Mouse (Mus musculus): ENCODE results near the gene Islr. TPM values are rescaled to one million over a fixed set of nuclear protein-coding genes. Genes with fewer than 3 reads are reported as not detected.
A peak's percentile ranks its signal among the peaks of the same experiment; 100 is the strongest.

Gene Islr
- polyA plus RNA-seq, 1 experiment from 2014 or later = 60.4 TPM

DNA sequence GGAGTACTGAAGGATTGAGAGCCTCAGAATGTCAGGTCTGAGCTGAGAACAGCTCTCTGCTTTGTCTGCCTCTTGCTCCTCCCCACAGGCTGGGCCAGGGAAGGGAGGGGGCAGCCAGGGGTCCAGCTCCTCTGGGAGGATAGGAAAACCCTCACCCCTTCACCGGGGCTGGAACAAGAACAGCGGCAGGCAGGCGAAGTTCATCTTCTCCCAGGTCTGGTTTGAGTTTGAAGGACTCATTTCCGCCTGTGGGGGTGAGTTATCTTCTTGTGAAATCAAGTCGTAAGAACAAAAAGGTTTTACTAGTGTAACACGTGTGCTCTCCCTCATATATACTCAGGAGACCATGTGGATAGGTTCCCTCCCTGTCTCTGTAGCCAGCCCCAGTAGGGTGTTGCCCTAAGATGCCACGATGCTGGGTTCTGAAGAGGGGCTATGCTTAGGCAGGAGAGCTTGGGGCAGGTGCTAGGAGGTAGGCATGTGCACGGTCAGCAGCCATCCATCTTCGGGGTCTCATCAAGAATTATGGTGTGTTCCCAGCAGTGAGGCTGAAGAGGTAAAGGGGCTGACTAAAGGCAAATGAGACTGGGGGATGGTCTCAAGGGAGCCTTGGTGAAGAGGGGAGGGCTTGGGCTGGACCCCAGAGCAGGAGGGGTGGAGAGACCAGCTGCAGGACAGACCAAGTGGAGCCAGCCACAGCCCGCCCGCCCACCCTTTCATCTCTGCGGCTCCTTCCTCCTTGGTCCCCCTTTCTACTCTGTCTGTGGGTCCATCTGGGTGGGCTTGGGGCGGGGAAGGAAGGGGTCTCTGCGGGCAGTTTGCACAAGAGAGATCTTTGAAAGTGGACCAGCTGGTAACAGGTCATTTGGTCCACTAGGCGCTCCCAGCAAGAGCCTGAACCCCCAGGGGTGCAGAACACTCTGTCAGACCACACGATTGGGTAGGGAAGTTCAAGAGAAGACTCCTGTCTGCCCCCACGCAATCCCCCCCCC is 69.9 kb downstream of the Islr start:
- WGBS = 9% methylated on average over 14 of the region's 17 CpGs
- H3K4me2 ChIP-seq (ENCODE audit: low read length) = 0 out of 2 replicates have a peak overlapping the region, but pooled peaks have one; percentile 1
- ATAC-seq (replicated peaks; ENCODE audit: low FRiP score, low read depth) (peak; percentile 41; the same call in 1 of the 2 replicates), DNase-seq (ENCODE audit: low spot score) (no peak)
- no peak overlapping the region for H3K4me3 ChIP-seq (replicated peaks; ENCODE audit: low read depth, low read length)
- H3K9me3 ChIP-seq (replicated peaks; ENCODE audit: low read length) = no peaks in the 10 kb centered on the region
- peaks cover 30% of the 10 kb centered on the region for H3K4me1 ChIP-seq (replicated peaks; ENCODE audit: insufficient read depth, low read length)
- no peak for TF ChIP-seq CTCF (IDR thresholded peaks at IDR 0.05; ENCODE audit: low read depth)
- no peaks in the 10 kb centered on the region for H3K27me3 ChIP-seq (ENCODE audit: insufficient read depth, low read length)
- no peaks in the 10 kb centered on the region for H3K36me3 ChIP-seq (ENCODE audit: insufficient read depth, low read length)
- 0 out of 2 replicates have a peak overlapping the region, but pooled peaks have one; percentile 33 for H3K27ac ChIP-seq
- no peak overlapping the region for H3K9ac ChIP-seq (ENCODE audit: low read depth, low read length)

DNA sequence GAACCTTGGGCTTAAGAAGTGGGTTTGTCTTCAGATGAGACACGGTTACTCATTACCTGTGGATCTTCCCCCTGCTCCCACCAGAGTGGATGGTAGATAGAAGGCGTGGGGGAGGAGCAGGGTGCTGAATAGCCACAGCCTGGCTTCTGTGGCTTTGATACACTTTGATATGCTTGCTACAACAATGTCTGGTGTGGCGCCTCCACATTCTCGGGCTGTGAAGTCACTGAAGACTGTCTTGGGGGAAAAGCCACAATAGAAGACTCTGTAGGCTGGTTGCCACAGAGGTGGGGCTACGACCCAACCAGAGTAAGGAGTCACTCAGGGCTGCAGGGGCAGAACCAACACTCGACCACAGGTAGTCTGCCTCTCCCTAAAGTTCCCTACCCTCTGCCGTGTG is 72.4 kb downstream of the Islr start:
- Histone ChIP-seq H3K9ac (ENCODE audit: low read depth, low read length) (no peak overlapping the region), H3K4me2 (ENCODE audit: low read length) (no peak overlapping the region), H3K36me3 (ENCODE audit: insufficient read depth, low read length) (no peaks in the 10 kb centered on the region), H3K27ac (no peak overlapping the region), H3K4me1 (replicated peaks; ENCODE audit: insufficient read depth, low read length) (peaks cover 33% of the 10 kb centered on the region), H3K4me3 (replicated peaks; ENCODE audit: low read depth, low read length) (no peak overlapping the region), H3K9me3 (replicated peaks; ENCODE audit: low read length) (no peaks in the 10 kb centered on the region), H3K27me3 (ENCODE audit: insufficient read depth, low read length) (no peaks in the 10 kb centered on the region)
- ATAC-seq (replicated peaks; ENCODE audit: low FRiP score, low read depth) (no peak), DNase-seq (ENCODE audit: low spot score) (no peak)
- 64% methylated on average over 7 of the region's 7 CpGs for WGBS
- no peak for TF ChIP-seq CTCF (IDR thresholded peaks at IDR 0.05; ENCODE audit: low read depth)

DNA sequence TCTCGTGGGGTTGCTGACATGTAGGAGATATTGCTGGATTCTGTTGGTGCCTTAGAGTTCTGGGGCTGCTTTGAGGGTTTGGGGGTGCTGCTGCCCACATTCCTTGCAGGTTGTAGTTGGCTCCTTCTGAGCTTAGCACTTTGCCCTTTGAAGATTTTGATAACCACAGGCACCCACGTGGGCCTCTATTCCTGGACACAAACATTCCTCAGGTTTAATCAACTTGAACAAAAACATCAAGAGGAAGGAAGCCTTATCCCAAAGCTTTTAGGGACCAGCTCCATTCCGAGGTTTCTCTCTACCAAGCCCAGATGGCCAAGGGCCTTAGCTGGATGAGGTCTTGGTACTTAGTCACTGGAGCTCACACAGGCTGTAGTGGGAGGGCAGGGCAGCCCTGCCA is 73.2 kb downstream of the Islr start:
- Histone ChIP-seq H3K9me3 (replicated peaks; ENCODE audit: low read length) (no peaks in the 10 kb centered on the region), H3K4me1 (replicated peaks; ENCODE audit: insufficient read depth, low read length) (peaks cover 33% of the 10 kb centered on the region), H3K27ac (no peak overlapping the region), H3K27me3 (ENCODE audit: insufficient read depth, low read length) (no peaks in the 10 kb centered on the region), H3K4me2 (ENCODE audit: low read length) (no peak overlapping the region), H3K4me3 (replicated peaks; ENCODE audit: low read depth, low read length) (no peak overlapping the region), H3K9ac (ENCODE audit: low read depth, low read length) (no peak overlapping the region), H3K36me3 (ENCODE audit: insufficient read depth, low read length) (no peaks in the 10 kb centered on the region)
- no peak for TF ChIP-seq CTCF (IDR thresholded peaks at IDR 0.05; ENCODE audit: low read depth)
- DNase-seq (ENCODE audit: low spot score) = no peak
- no peak for ATAC-seq (replicated peaks; ENCODE audit: low FRiP score, low read depth)
- 21% methylated on average over 3 of the region's 3 CpGs for WGBS

DNA sequence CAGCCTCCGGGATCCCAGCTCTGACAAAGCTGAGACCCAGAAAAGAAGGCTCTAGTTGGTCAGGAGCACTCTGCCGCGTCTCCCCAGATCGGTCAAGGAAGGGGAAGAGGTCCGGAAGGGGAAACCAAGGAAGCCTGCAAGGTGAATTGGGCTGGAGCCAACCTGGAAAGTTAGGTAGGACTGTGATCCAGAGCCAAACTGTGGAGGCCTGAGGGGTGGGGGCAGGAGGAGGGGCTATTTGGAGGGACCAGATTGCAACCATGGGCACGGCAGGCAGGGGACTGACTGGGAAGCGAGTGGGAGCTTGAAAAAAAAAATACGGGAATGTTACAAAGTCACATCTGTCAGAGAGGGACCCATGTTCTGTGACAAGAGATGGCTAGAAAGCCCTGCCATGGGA is 74.6 kb downstream of the Islr start:
- no peak overlapping the region for H3K9ac ChIP-seq (ENCODE audit: low read depth, low read length)
- DNase-seq (ENCODE audit: low spot score) (no peak), ATAC-seq (replicated peaks; ENCODE audit: low FRiP score, low read depth) (no peak)
- WGBS = 20% methylated on average over 8 of the region's 8 CpGs
- no peak for TF ChIP-seq CTCF (IDR thresholded peaks at IDR 0.05; ENCODE audit: low read depth)
- H3K4me2 ChIP-seq (ENCODE audit: low read length) = peak overlapping the region; percentile 29; the same call in 1 of the 2 replicates
- peaks cover 25% of the 10 kb centered on the region for H3K4me1 ChIP-seq (replicated peaks; ENCODE audit: insufficient read depth, low read length)
- H3K9me3 ChIP-seq (replicated peaks; ENCODE audit: low read length) = no peaks in the 10 kb centered on the region
- H3K27ac ChIP-seq = peak overlapping the region; percentile 32; the same call in 1 of the 2 replicates
- no peaks in the 10 kb centered on the region for H3K27me3 ChIP-seq (ENCODE audit: insufficient read depth, low read length)
- H3K36me3 ChIP-seq (ENCODE audit: insufficient read depth, low read length) = no peaks in the 10 kb centered on the region
- no peak overlapping the region for H3K4me3 ChIP-seq (replicated peaks; ENCODE audit: low read depth, low read length)

DNA sequence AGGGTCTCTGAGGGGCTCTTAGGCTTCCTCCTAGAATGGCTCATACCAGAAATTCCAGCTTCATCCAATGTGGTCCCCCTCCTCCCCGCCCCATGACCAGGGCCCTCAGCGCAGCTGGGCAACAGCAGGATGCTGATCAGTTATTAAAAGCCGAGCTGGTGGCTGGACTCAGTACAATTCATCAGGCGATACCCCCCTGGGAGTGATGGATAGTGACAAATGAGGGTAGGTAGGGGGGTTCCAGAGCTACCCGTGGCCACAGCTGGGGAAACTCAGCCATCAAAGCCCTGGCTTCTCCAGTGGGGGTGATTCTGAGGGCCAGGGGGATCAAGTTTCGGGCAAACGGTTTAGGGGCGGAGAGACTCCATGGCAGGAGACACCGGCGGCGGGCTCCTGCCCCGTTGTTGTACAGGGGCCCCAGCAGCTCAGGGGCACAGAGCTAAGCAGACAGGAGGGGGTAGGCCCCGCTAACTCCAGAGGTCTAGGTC is 75.1 kb downstream of the Islr start:
- Histone ChIP-seq H3K27me3 (ENCODE audit: insufficient read depth, low read length) (no peaks in the 10 kb centered on the region), H3K27ac (peak overlapping the region; percentile 32; the same call in 1 of the 2 replicates), H3K36me3 (ENCODE audit: insufficient read depth, low read length) (no peaks in the 10 kb centered on the region), H3K4me2 (ENCODE audit: low read length) (peak overlapping the region; percentile 29; the same call in 1 of the 2 replicates), H3K9ac (ENCODE audit: low read depth, low read length) (peak overlapping the region; percentile 15; the same call in 1 of the 2 replicates), H3K9me3 (replicated peaks; ENCODE audit: low read length) (no peaks in the 10 kb centered on the region), H3K4me3 (replicated peaks; ENCODE audit: low read depth, low read length) (no peak overlapping the region), H3K4me1 (replicated peaks; ENCODE audit: insufficient read depth, low read length) (peaks cover 20% of the 10 kb centered on the region)
- TF ChIP-seq CTCF (IDR thresholded peaks at IDR 0.05; ENCODE audit: low read depth) = no peak
- ATAC-seq (replicated peaks; ENCODE audit: low FRiP score, low read depth) (no peak; the same call in 1 of the 2 replicates), DNase-seq (ENCODE audit: low spot score) (no peak)
- 13% methylated on average over 13 of the region's 13 CpGs for WGBS

DNA sequence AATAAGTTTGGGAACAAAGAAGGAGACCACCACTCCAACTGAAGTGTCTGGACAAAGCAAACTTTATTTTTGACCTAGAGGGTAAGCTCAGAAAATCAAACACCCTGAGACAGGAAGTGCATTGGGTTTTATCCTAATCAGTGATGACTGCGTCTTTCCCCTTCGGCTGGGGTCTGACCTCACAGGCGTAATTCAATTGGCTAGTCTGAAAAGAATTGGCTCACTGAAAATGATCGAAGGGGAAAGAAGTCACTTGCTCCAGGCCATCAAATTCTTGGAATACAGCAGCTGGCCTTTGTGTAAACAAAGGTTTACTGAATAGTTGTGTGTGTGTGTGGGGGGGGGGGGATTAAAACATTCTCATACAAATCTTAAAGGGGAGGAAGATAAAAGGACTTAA is 78.3 kb downstream of the Islr start:
- ATAC-seq (replicated peaks; ENCODE audit: low FRiP score, low read depth) = no peak
- Histone ChIP-seq H3K27me3 (ENCODE audit: insufficient read depth, low read length) (no peaks in the 10 kb centered on the region), H3K4me3 (replicated peaks; ENCODE audit: low read depth, low read length) (no peak overlapping the region), H3K36me3 (ENCODE audit: insufficient read depth, low read length) (no peaks in the 10 kb centered on the region), H3K27ac (no peak overlapping the region), H3K9ac (ENCODE audit: low read depth, low read length) (no peak overlapping the region), H3K4me1 (replicated peaks; ENCODE audit: insufficient read depth, low read length) (peaks cover 8% of the 10 kb centered on the region), H3K4me2 (ENCODE audit: low read length) (no peak overlapping the region), H3K9me3 (replicated peaks; ENCODE audit: low read length) (no peaks in the 10 kb centered on the region)
- TF ChIP-seq CTCF (IDR thresholded peaks at IDR 0.05; ENCODE audit: low read depth) = no peak
- 35% methylated on average over 4 of the region's 4 CpGs for WGBS
- DNase-seq (ENCODE audit: low spot score) = no peak

Measured in kidney, postnatal 0 days (tissue).